Mouse (Mus musculus) small intestine, adult 2 months (tissue): ENCODE results near the gene Arhgap4.

Experiments
- CTCF ChIP-seq: fragments of 200-500 bp; IDR thresholded peaks from 2 replicates; pipeline ENCODE4 v1.5.1; 2012; ENCODE audit warnings: low read depth, mild to moderate bottlenecking, control low read depth, inconsistent platforms, low read length, moderate library complexity, mixed read lengths; ENCODE audit not compliant: insufficient replicate concordance, insufficient read length; ENCODE audit errors: extremely low read depth
- POLR2A ChIP-seq: fragments of 200-500 bp; IDR thresholded peaks from 2 replicates; pipeline ENCODE4 v1.6.1; 2012; ENCODE audit warnings: low read depth, mild to moderate bottlenecking, control low read depth, inconsistent platforms, low read length, moderate library complexity

DNA sequence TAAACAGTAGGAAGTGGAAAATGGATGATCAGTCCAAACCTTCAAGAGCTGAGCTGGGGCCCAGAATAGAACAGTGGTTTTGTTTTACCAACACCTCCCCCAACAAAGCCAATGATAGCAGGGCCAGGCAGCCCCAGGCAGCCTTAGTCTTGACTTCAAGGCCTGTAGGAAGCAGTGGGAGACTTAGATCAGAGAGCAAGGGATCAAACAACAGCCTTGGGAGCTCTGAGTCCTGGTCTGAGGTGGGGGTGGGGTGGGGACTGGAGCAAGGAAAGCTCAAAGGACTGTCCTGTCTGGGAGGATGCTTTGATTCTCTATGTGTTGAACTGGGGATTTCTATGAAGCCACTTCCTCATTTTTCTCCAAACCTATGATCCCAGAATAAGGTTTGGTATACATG, 50.2 kb downstream of the Arhgap4 start:
- TF ChIP-seq CTCF (no peak), POLR2A (no peak)
